Mouse (Mus musculus) G1E (cell line): Measurements from ENCODE around the gene Hoxc8. TPM values are rescaled to one million over a fixed set of nuclear protein-coding genes. Genes with fewer than 3 reads are reported as not detected.

Experiments
- ATAC-seq: 2 replicates; pipeline ENCODE4 v1.8.0; 2016; ENCODE audit warnings: mild to moderate bottlenecking; ENCODE audit not compliant: insufficient number of reproducible peaks, poor library complexity, low FRiP score, severe bottlenecking; ENCODE audit errors: extremely low read depth
- DNase-seq: peaks from one replicate; pipeline ENCODE4 v3.0.0; 2012; ENCODE audit warnings: low spot score
- H3K27me3 ChIP-seq: 2 replicates; pipeline ENCODE4 v1.6.1; 2012; ENCODE audit warnings: mild to moderate bottlenecking, low read length, inconsistent platforms; ENCODE audit not compliant: insufficient read depth
- H3K36me3 ChIP-seq: replicated peaks from 2 replicates; pipeline ENCODE3; 2012; ENCODE audit warnings: mild to moderate bottlenecking, inconsistent platforms
- H3K4me1 ChIP-seq: 2 replicates; pipeline ENCODE4 v1.6.1; 2012; ENCODE audit warnings: low read depth, low read length, inconsistent platforms, mixed read lengths; ENCODE audit not compliant: insufficient read depth
- H3K4me3 ChIP-seq: 2 replicates; pipeline ENCODE4 v1.5.1; 2012; ENCODE audit warnings: low read depth, mild to moderate bottlenecking, inconsistent platforms, low read length, moderate library complexity, mixed read lengths
- H3K9me3 ChIP-seq: replicated peaks from 2 replicates; pipeline ENCODE4 v1.6.1; 2012; ENCODE audit warnings: inconsistent platforms
- CTCF ChIP-seq: IDR thresholded peaks from 2 replicates; pipeline ENCODE4 v1.5.1; 2012; ENCODE audit warnings: low read depth, low read length, inconsistent platforms, mixed read lengths
- GATA1 ChIP-seq: IDR thresholded peaks from 2 replicates; pipeline ENCODE4 v1.6.1; 2012; ENCODE audit warnings: borderline replicate concordance, low read length, inconsistent platforms, mixed read lengths
- GATA2 ChIP-seq: IDR thresholded peaks from 2 replicates; pipeline ENCODE4 v1.6.1; 2012; ENCODE audit warnings: low read depth, low read length, inconsistent platforms, borderline replicate concordance
- POLR2AphosphoS5 ChIP-seq: IDR thresholded peaks from 2 replicates; pipeline ENCODE4 v1.6.1; 2012; ENCODE audit warnings: low read depth, low read length, inconsistent platforms; ENCODE audit not compliant: insufficient replicate concordance
- TAL1 ChIP-seq: conservative IDR thresholded peaks from 2 replicates; pipeline ENCODE4 v1.6.1; 2012; ENCODE audit warnings: low read depth, low read length, inconsistent platforms, mixed read lengths
- polyA plus RNA-seq: library from polyadenylated mRNA; stranded (reverse); fragments of >175 nt; gene quantifications from 2 replicates; pipeline ENCODE4 v1.2.3, GENCODE M21; 2012
- total RNA-seq, 2 experiments: library from RNA; stranded (forward) in 1 of 2; stranded (reverse) in 1 of 2; fragments of 200-1000 nt in 1 of 2; fragments of >200 nt in 1 of 2; fragmentation: Nextera tagmentation in 1 of 2; gene quantifications; 2 replicates each; pipeline ENCODE4 v1.2.3; 2014 to 2017

Gene Hoxc8
- total and polyA plus RNA-seq, 3 experiments: 2.7 to 21.1 (median 10.1) TPM

GRCm38 (mm10) chr15:102998608-102999182 lies 8.3 kb downstream of the Hoxc8 start:
- peak; percentile 43 for ATAC-seq
- H3K4me3 ChIP-seq: peak overlapping the region; percentile 74
- H3K36me3 ChIP-seq: peaks cover 5% of the 10 kb centered on the region
- TF ChIP-seq GATA1: no peak
- no peak for TF ChIP-seq CTCF
- no peak for TF ChIP-seq TAL1
- peak; percentile 82 for DNase-seq
- no peaks in the 10 kb centered on the region for H3K9me3 ChIP-seq
- peaks cover 87% of the 10 kb centered on the region for H3K4me1 ChIP-seq
- peaks cover 10% of the 10 kb centered on the region for H3K27me3 ChIP-seq

- peaks cover 10% of the 10 kb centered on the region for H3K27me3 ChIP-seq
- H3K4me3 ChIP-seq: peak overlapping the region; percentile 74
- TF ChIP-seq POLR2AphosphoS5: no peak
- no peak for TF ChIP-seq GATA1
- no peak for TF ChIP-seq TAL1
- TF ChIP-seq CTCF: no peak
- TF ChIP-seq GATA2: no peak
- ATAC-seq (peak; percentile 72), DNase-seq (peak; percentile 95)
- H3K4me1 ChIP-seq: peaks cover 88% of the 10 kb centered on the region
- H3K9me3 ChIP-seq: no peaks in the 10 kb centered on the region
- H3K36me3 ChIP-seq: peaks cover 6% of the 10 kb centered on the region
Observed at GRCm38 (mm10) chr15:102999183-102999831, 8.9 kb downstream of the Hoxc8 start.

GRCm38 (mm10) chr15:102999955-103000354 lies 9.5 kb downstream of the Hoxc8 start:
- Histone ChIP-seq H3K36me3 (peaks cover 10% of the 10 kb centered on the region), H3K27me3 (peaks cover 8% of the 10 kb centered on the region), H3K4me1 (peaks cover 88% of the 10 kb centered on the region), H3K4me3 (peak overlapping the region; percentile 74), H3K9me3 (no peaks in the 10 kb centered on the region)
- ATAC-seq (no peak; the same call in 1 of the 2 replicates), DNase-seq (no peak)
- TF ChIP-seq POLR2AphosphoS5: no peak; the same call in 1 of the 2 replicates

GRCm38 (mm10) chr15:103000501-103000901 lies 10.1 kb downstream of the Hoxc8 start:
- ATAC-seq (no peak), DNase-seq (no peak)
- H3K9me3 ChIP-seq: no peaks in the 10 kb centered on the region
- H3K4me1 ChIP-seq: peaks cover 87% of the 10 kb centered on the region
- H3K27me3 ChIP-seq: peaks cover 5% of the 10 kb centered on the region; the same call in 1 of the 2 replicates
- no peak for TF ChIP-seq GATA2
- peaks cover 13% of the 10 kb centered on the region for H3K36me3 ChIP-seq
- peak overlapping the region; percentile 74 for H3K4me3 ChIP-seq

GRCm38 (mm10) chr15:103001370-103001769 lies 11.0 kb downstream of the Hoxc8 start:
- TF ChIP-seq TAL1 (no peak), POLR2AphosphoS5 (no peak), GATA2 (no peak), CTCF (no peak), GATA1 (no peak)
- Histone ChIP-seq H3K9me3 (no peaks in the 10 kb centered on the region), H3K36me3 (peaks cover 17% of the 10 kb centered on the region), H3K4me3 (peak overlapping the region; percentile 74; the same call in 1 of the 2 replicates), H3K27me3 (no peaks in the 10 kb centered on the region), H3K4me1 (peaks cover 86% of the 10 kb centered on the region)
- no peak for DNase-seq
- no peak for ATAC-seq

GRCm38 (mm10) chr15:103002156-103002555 lies 11.7 kb downstream of the Hoxc8 start:
- H3K4me3 ChIP-seq: peak overlapping the region; percentile 64; the same call in 1 of the 2 replicates
- ATAC-seq (no peak), DNase-seq (no peak)
- TF ChIP-seq GATA1: no peak
- no peak for TF ChIP-seq TAL1
- no peak for TF ChIP-seq CTCF
- no peak for TF ChIP-seq POLR2AphosphoS5
- TF ChIP-seq GATA2: no peak
- H3K36me3 ChIP-seq: peaks cover 17% of the 10 kb centered on the region
- peaks cover 86% of the 10 kb centered on the region for H3K4me1 ChIP-seq
- no peaks in the 10 kb centered on the region for H3K27me3 ChIP-seq
- H3K9me3 ChIP-seq: no peaks in the 10 kb centered on the region
